Mouse (Mus musculus) liver, postnatal 0 days (tissue): Measurements from ENCODE around the gene E2f6.

Experiments
- CTCF ChIP-seq: sonication (generic); IDR thresholded peaks from 2 replicates; pipeline ENCODE4 v1.5.1; 2016; ENCODE audit warnings: antibody characterized with exemption, low read depth
- EP300 ChIP-seq: IDR thresholded peaks from 2 replicates; pipeline ENCODE4 v1.6.1; 2016; ENCODE audit warnings: antibody characterized with exemption, low read depth, mild to moderate bottlenecking

DNA sequence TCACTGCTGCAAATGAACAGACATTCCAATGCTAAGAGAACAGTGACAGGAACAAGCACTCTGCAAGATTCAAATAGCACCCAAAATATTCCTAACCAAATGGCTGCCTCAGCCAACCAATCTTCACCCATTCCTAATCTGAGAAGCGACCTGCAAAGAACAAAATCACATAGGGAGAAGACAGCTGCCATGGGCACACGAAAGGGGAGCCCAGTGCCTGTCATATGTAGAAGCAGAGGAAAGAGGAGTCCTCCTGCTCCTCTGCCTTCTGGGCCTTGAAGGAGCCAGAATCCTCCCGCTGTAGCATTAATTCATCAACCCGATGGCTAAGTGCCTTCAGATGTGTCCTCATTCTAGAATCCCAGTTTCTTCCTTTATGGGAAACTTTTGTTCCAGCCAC is 73.8 kb downstream of the E2f6 start:
- no peak for TF ChIP-seq CTCF
- no peak for TF ChIP-seq EP300
